Mouse (Mus musculus) small intestine, adult 2 months (tissue): Measurements from ENCODE around the gene Dnah11. TPM values are rescaled to one million over a fixed set of nuclear protein-coding genes. Genes with fewer than 3 reads are reported as not detected.

Source experiments
- H3K27ac ChIP-seq: fragments of 200-500 bp; 2 replicates; pipeline ENCODE4 v1.5.1; 2012; ENCODE audit warnings: low read depth, low read length, control low read depth, inconsistent platforms; ENCODE audit not compliant: insufficient read depth
- H3K27me3 ChIP-seq: fragments of 200-500 bp; 2 replicates; pipeline ENCODE4 v1.6.1; 2012; ENCODE audit warnings: mild to moderate bottlenecking, moderate library complexity, low read length, inconsistent platforms; ENCODE audit not compliant: control insufficient read depth, insufficient read depth
- H3K36me3 ChIP-seq: fragments of 200-500 bp; 2 replicates; pipeline ENCODE4 v1.6.1; 2012; ENCODE audit warnings: mild to moderate bottlenecking, low read length, control low read depth, inconsistent platforms; ENCODE audit not compliant: control insufficient read depth, insufficient read depth
- H3K4me1 ChIP-seq: fragments of 200-500 bp; 2 replicates; pipeline ENCODE4 v1.6.1; 2012; ENCODE audit warnings: low read length, inconsistent platforms, mixed read lengths; ENCODE audit not compliant: control insufficient read depth, insufficient read depth, insufficient read length
- H3K4me3 ChIP-seq: fragments of 200-500 bp; 2 replicates; pipeline ENCODE4 v1.5.1; 2012; ENCODE audit warnings: low read depth, mild to moderate bottlenecking, control low read depth, inconsistent platforms, low read length, moderate library complexity
- CTCF ChIP-seq: fragments of 200-500 bp; IDR thresholded peaks from 2 replicates; pipeline ENCODE4 v1.5.1; 2012; ENCODE audit warnings: low read depth, mild to moderate bottlenecking, control low read depth, inconsistent platforms, low read length, moderate library complexity, mixed read lengths; ENCODE audit not compliant: insufficient replicate concordance, insufficient read length; ENCODE audit errors: extremely low read depth
- POLR2A ChIP-seq: fragments of 200-500 bp; IDR thresholded peaks from 2 replicates; pipeline ENCODE4 v1.6.1; 2012; ENCODE audit warnings: low read depth, mild to moderate bottlenecking, control low read depth, inconsistent platforms, low read length, moderate library complexity
- WGBS: fragments of 180-500 bp; shearing (Covaris S2); methylation state at CpG from one replicate; pipeline ENCODE4 v1.1.7; 2018; 5-methylcytosine and 5-hydroxymethylcytosine counted together
- polyA plus RNA-seq: library from polyadenylated mRNA; depleted of rRNA; stranded (reverse); fragments of >200 nt; gene quantifications from 2 replicates; pipeline ENCODE4 v1.2.3, GENCODE M21; 2012

Dnah11 gene
- polyA plus RNA-seq, 1 experiment: 0.01 TPM

GRCm38 (mm10) chr12:118085291-118085690 is 113.6 kb downstream of the Dnah11 start:
- H3K36me3 ChIP-seq: no peaks in the 10 kb centered on the region
- TF ChIP-seq POLR2A (no peak), CTCF (no peak)
- no peaks in the 10 kb centered on the region for H3K27me3 ChIP-seq
- no peaks in the 10 kb centered on the region for H3K4me1 ChIP-seq
- no peak overlapping the region for H3K4me3 ChIP-seq
- H3K27ac ChIP-seq: no peak overlapping the region
- 79% methylated on average over 1 of the region's 1 CpGs for WGBS

GRCm38 (mm10) chr12:118084806-118085205 is 114.0 kb downstream of the Dnah11 start:
- H3K27me3 ChIP-seq: no peaks in the 10 kb centered on the region
- no peak overlapping the region for H3K4me3 ChIP-seq
- H3K4me1 ChIP-seq: no peaks in the 10 kb centered on the region
- H3K36me3 ChIP-seq: no peaks in the 10 kb centered on the region
- WGBS: 83% methylated on average over 3 of the region's 3 CpGs
- TF ChIP-seq POLR2A (no peak), CTCF (no peak)
- no peak overlapping the region for H3K27ac ChIP-seq

GRCm38 (mm10) chr12:118084134-118084533 is 114.7 kb downstream of the Dnah11 start:
- Histone ChIP-seq H3K36me3 (no peaks in the 10 kb centered on the region), H3K4me3 (no peak overlapping the region), H3K27me3 (no peaks in the 10 kb centered on the region), H3K27ac (no peak overlapping the region), H3K4me1 (no peaks in the 10 kb centered on the region)
- TF ChIP-seq POLR2A (no peak), CTCF (no peak)
- 83% methylated on average over 5 of the region's 5 CpGs for WGBS

- Histone ChIP-seq H3K36me3 (no peaks in the 10 kb centered on the region), H3K4me3 (no peak overlapping the region), H3K4me1 (no peaks in the 10 kb centered on the region), H3K27me3 (no peaks in the 10 kb centered on the region), H3K27ac (no peak overlapping the region)
- WGBS: 91% methylated on average over 6 of the region's 6 CpGs
- TF ChIP-seq POLR2A (no peak), CTCF (no peak)
These were observed 118.4 kb downstream of the Dnah11 start for GRCm38 (mm10) chr12:118080441-118080840.

GRCm38 (mm10) chr12:118078434-118078989 is 120.3 kb downstream of the Dnah11 start:
- H3K4me3 ChIP-seq: no peak overlapping the region
- H3K4me1 ChIP-seq: no peaks in the 10 kb centered on the region
- 70% methylated on average over 9 of the region's 9 CpGs for WGBS
- TF ChIP-seq CTCF (no peak), POLR2A (no peak)
- H3K27ac ChIP-seq: no peak overlapping the region
- no peaks in the 10 kb centered on the region for H3K27me3 ChIP-seq
- no peaks in the 10 kb centered on the region for H3K36me3 ChIP-seq

GRCm38 (mm10) chr12:118076802-118077201 is 122.0 kb downstream of the Dnah11 start:
- 54% methylated on average over 3 of the region's 3 CpGs for WGBS
- Histone ChIP-seq H3K27me3 (no peaks in the 10 kb centered on the region), H3K4me3 (no peak overlapping the region), H3K27ac (no peak overlapping the region), H3K4me1 (no peaks in the 10 kb centered on the region), H3K36me3 (no peaks in the 10 kb centered on the region)
- TF ChIP-seq CTCF: no peak
- TF ChIP-seq POLR2A: no peak

GRCm38 (mm10) chr12:118072181-118072872 is 126.5 kb downstream of the Dnah11 start:
- Histone ChIP-seq H3K36me3 (no peaks in the 10 kb centered on the region), H3K4me1 (no peaks in the 10 kb centered on the region), H3K27ac (no peak overlapping the region), H3K4me3 (no peak overlapping the region), H3K27me3 (no peaks in the 10 kb centered on the region)
- TF ChIP-seq POLR2A (no peak), CTCF (no peak)
- WGBS: 74% methylated on average over 3 of the region's 3 CpGs
